Mouse (Mus musculus): Measurements from ENCODE around the gene Hoxa10.

Hoxa10 gene

GRCm38 (mm10) chr6:52245757-52246142 is 5.1 kb upstream of the Hoxa10 start, which contains the start of gene Hoxa11:
Gene Hoxa11, minus strand, starts transcription at chr6:52245810.
- DNase-seq (ENCODE audit: low spot score in 2 of 2): no peak

GRCm38 (mm10) chr6:52245040-52245756 is 4.5 kb upstream of the Hoxa10 start:
- no peak for DNase-seq (ENCODE audit: low spot score in 2 of 2)

- no peak for DNase-seq (ENCODE audit: low spot score in 2 of 2)
These were observed 3.9 kb upstream of the Hoxa10 start for GRCm38 (mm10) chr6:52244471-52245039.

- DNase-seq (ENCODE audit: low spot score in 2 of 2): no peak
These were observed 3.0 kb upstream of the Hoxa10 start for GRCm38 (mm10) chr6:52243681-52244121.

- no peak for DNase-seq (ENCODE audit: low spot score in 2 of 2)
These were observed 2.2 kb upstream of the Hoxa10 start for GRCm38 (mm10) chr6:52242801-52243332.

- no peak for DNase-seq (ENCODE audit: low spot score in 2 of 2)
These were observed 457 bp upstream of the Hoxa10 start for GRCm38 (mm10) chr6:52241001-52241621.

GRCm38 (mm10) chr6:52239625-52240388 is 847 bp downstream of the Hoxa10 start:
- no peak for DNase-seq (ENCODE audit: low spot score in 2 of 2)

GRCm38 (mm10) chr6:52238976-52239375 is 1.7 kb downstream of the Hoxa10 start:
- DNase-seq (ENCODE audit: low spot score in 2 of 2): no peak

GRCm38 (mm10) chr6:52238155-52238545 is 2.5 kb downstream of the Hoxa10 start:
- no peak for DNase-seq (ENCODE audit: low spot score in 2 of 2)

GRCm38 (mm10) chr6:52237346-52238154 is 3.1 kb downstream of the Hoxa10 start:
- DNase-seq (ENCODE audit: low spot score in 2 of 2): no peak

GRCm38 (mm10) chr6:52236806-52237205 is 3.8 kb downstream of the Hoxa10 start:
- DNase-seq (ENCODE audit: low spot score in 2 of 2): no peak

- no peak for DNase-seq (ENCODE audit: low spot score in 2 of 2)
These were observed 4.8 kb downstream of the Hoxa10 start for GRCm38 (mm10) chr6:52235866-52236265.

- no peak for DNase-seq (ENCODE audit: low spot score in 2 of 2)
These were observed 5.4 kb downstream of the Hoxa10 start for GRCm38 (mm10) chr6:52235267-52235666.

- DNase-seq (ENCODE audit: low spot score in 2 of 2): no peak
These were observed 6.1 kb downstream of the Hoxa10 start for GRCm38 (mm10) chr6:52234428-52235140.

GRCm38 (mm10) chr6:52233546-52234427 is 6.9 kb downstream of the Hoxa10 start:
- no peak for DNase-seq (ENCODE audit: low spot score in 2 of 2)

GRCm38 (mm10) chr6:52232984-52233545 is 7.6 kb downstream of the Hoxa10 start:
- DNase-seq (ENCODE audit: low spot score in 2 of 2): no peak

- DNase-seq (ENCODE audit: low spot score in 2 of 2): no peak
These were observed 8.1 kb downstream of the Hoxa10 start for GRCm38 (mm10) chr6:52232568-52232965.

- DNase-seq (ENCODE audit: low spot score in 2 of 2): no peak
These were observed 8.6 kb downstream of the Hoxa10 start for GRCm38 (mm10) chr6:52231885-52232567.

Measured in right cerebral cortex, adult 2 months (tissue).